Mouse (Mus musculus): ENCODE data around the gene Gabbr1. TPM values are rescaled to one million over a fixed set of nuclear protein-coding genes. Genes with fewer than 3 reads are reported as not detected.

Gabbr1 gene
- total RNA-seq, 2 experiments from 2014 or later: 682 to 738 TPM

DNA sequence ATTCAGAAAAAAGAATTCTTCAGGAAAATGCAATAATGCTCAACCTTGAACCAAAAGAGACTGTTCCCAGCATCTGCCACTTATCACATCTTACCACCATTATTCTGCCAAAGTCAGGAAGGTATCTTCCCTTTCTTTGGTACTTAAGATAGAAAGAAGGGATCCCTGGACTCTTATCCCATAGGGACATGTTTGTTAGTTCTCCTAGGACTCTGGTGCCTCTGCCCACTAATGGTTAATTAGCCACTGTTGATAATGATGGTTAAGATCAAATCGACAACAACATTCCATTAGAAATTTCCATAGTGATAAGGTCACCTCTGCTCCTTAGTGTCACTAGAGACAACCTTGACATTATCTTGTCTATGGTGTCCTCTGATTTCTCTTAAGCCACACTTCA, 52.4 kb downstream of the Gabbr1 start, which contains the start of gene Olfr91:
Olfr91 (minus strand) TSS at position 101 of the 400 bp plus-strand sequence.
- H3K4me3 ChIP-seq: no peak within 1 kb of the TSS
- no peak for TF ChIP-seq CTCF (conservative IDR thresholded peaks at IDR 0.05)
- H3K27ac ChIP-seq: no peak within 1 kb of the TSS
- DNase-seq (ENCODE audit: low spot score in 2 of 2): no peak

DNA sequence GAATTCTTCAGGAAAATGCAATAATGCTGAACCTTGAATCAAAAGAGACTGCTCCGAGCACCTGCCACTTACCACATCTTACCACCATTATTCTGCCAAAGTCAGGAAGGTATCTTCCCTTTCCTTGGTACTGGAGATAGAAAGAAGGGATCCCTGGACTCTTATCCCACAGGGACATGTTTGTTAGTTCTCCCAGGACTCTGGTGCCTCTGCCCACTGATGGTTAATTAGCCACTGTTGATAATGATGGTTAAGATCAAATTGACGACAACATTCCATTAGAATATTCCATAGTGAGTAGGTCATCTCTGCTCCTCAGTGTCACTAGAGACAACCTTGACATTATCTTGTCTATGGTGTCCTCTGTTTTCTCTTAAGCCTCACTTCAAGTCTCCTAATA, 74.2 kb downstream of the Gabbr1 start, which contains the start of gene Olfr92:
Olfr92 (minus strand) TSS at position 101 of the 400 bp plus-strand sequence.
- no peak for DNase-seq (ENCODE audit: low spot score in 2 of 2)
- TF ChIP-seq CTCF (conservative IDR thresholded peaks at IDR 0.05): no peak
- no peak within 1 kb of the TSS for H3K4me3 ChIP-seq
- H3K27ac ChIP-seq: no peak within 1 kb of the TSS

Other genes with a start within 250 kb of the Gabbr1 start
- gene H2-M10.6, start 233.8 kb upstream of the Gabbr1 start, total RNA-seq (2021): not detected
- 10 to 100 TPM; 22.5 to 26.1 TPM for gene Trim26, start 208.8 kb upstream of the Gabbr1 start, total RNA-seq (2021)
- not detected for gene Trim15, start 178.8 kb upstream of the Gabbr1 start, total RNA-seq (2021)
- not detected for gene Trim10, start 176.4 kb upstream of the Gabbr1 start, total RNA-seq (2021)
- not detected for gene Trim40, start 155.8 kb upstream of the Gabbr1 start, total RNA-seq (2021)
- gene Trim31, start 147.8 kb upstream of the Gabbr1 start, total RNA-seq (2021): under 1 TPM in 1 of 2 experiments, not detected in 1; 0.15 TPM
- gene Rnf39, start 103.0 kb upstream of the Gabbr1 start, total RNA-seq (2021): 1 to 10 TPM; 5.2 to 5.3 TPM
- gene Ppp1r11, start 94.2 kb upstream of the Gabbr1 start, total RNA-seq (2021): 100 to 1,000 TPM; 132 to 139 TPM
- gene Znrd1, start 87.4 kb upstream of the Gabbr1 start, total RNA-seq (2021): 10 to 100 TPM; 30.6 to 34.5 TPM
- gene Znrd1as, start 87.4 kb upstream of the Gabbr1 start, total RNA-seq (2021): 1 to 10 TPM; 6.2 to 7.3 TPM
- not detected for gene 2410137M14Rik, start 64.7 kb upstream of the Gabbr1 start, total RNA-seq (2021)
- gene H2-M5, start 56.4 kb upstream of the Gabbr1 start, total RNA-seq (2021): 1 to 10 TPM in 1 of 2 experiments, under 1 TPM in 1; 0.37 to 1.2 TPM
- 10 to 100 TPM; 15.0 to 15.8 TPM for gene Zfp57, start 44.8 kb upstream of the Gabbr1 start, total RNA-seq (2021)
- gene Mog, start 22.6 kb upstream of the Gabbr1 start, total RNA-seq (2021): 10 to 100 TPM; 42.6 to 45.6 TPM
- gene Olfr90, start 42.5 kb downstream of the Gabbr1 start, total RNA-seq (2021): not detected
- gene Olfr91, start 52.3 kb downstream of the Gabbr1 start, total RNA-seq (2021): not detected
- not detected for gene Olfr92, start 74.1 kb downstream of the Gabbr1 start, total RNA-seq (2021)
- gene Olfr93, start 115.5 kb downstream of the Gabbr1 start, total RNA-seq (2021): not detected
- not detected for gene Ubd, start 147.9 kb downstream of the Gabbr1 start, total RNA-seq (2021)
- not detected for gene Olfr94, start 155.0 kb downstream of the Gabbr1 start, total RNA-seq (2021)
- not detected for gene Olfr95, start 167.2 kb downstream of the Gabbr1 start, total RNA-seq (2021)
- not detected for gene Olfr96, start 174.2 kb downstream of the Gabbr1 start, total RNA-seq (2021)
- not detected for gene Olfr97, start 191.4 kb downstream of the Gabbr1 start, total RNA-seq (2021)
- gene Olfr98, start 217.8 kb downstream of the Gabbr1 start, total RNA-seq (2021): not detected
- gene H2-M3, start 224.3 kb downstream of the Gabbr1 start, total RNA-seq (2021): 1 to 10 TPM; 2.4 to 3.4 TPM
- not detected for gene Olfr99, start 237.5 kb downstream of the Gabbr1 start, total RNA-seq (2021)